Mouse (Mus musculus) left cerebral cortex, postnatal 14 days (tissue): ENCODE data around the gene Arid3a. TPM values are rescaled to one million over a fixed set of nuclear protein-coding genes. Genes with fewer than 3 reads are reported as not detected.
"Not testable (repeated sequence)": the region's sequence is repeated elsewhere in the genome, so short reads cannot be mapped to it uniquely, and the experiment has no call there.

Experiments
- DNase-seq, 2 experiments: peaks; one replicate each; pipeline ENCODE4 v3.0.0; 2021 to 2022; ENCODE audit warnings: low spot score in 2 of 2, mixed read lengths in 1 of 2
- intact Hi-C: fragments of 180-260 bp; cut with DNase I; formaldehyde crosslinking; loops from one replicate; pipeline ENCODE4 v1.15.1; 2025
- total RNA-seq, 2 experiments: library from RNA; stranded (reverse); gene quantifications; 2 replicates each; pipeline ENCODE4 v1.2.3; 2021

Gene Arid3a
- total RNA-seq, 2 experiments from 2014 or later, result 5.4 to 7.0 TPM

GRCm38 (mm10) chr10:79937775-79938526 lies 11.1 kb downstream of the Arid3a start:
- no peak for DNase-seq
- intact Hi-C loops, result no loop called here

GRCm38 (mm10) chr10:79940749-79941148 lies 13.9 kb downstream of the Arid3a start:
- peak in 1 of 2 experiments; percentile 48 for DNase-seq
- intact Hi-C loops, result no loop called here

DNA sequence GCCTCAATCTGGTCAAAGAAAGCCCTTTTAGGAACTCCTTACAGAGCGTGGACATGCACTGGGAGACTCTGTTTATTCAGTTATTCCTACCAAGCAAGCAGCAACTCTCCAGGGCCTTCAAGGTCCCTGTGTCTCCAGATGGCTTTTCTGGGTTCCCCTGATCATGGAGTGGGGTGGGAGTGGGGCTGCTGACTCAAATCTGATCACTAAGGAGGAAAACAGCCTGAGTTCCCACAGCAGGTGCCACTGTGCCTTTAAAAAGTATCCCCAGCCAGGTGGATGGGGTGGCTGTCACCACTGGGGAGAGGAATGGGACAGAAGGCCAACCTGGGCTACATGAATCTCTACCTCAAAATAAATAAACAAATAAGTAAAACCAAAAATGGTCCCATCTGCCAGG lies 16.1 kb downstream of the Arid3a start:
- intact Hi-C loops, result no loop called here
- no peak for DNase-seq

GRCm38 (mm10) chr10:79943471-79943901 lies 16.6 kb downstream of the Arid3a start:
- intact Hi-C loops, result no loop called here
- DNase-seq, result no peak

GRCm38 (mm10) chr10:79945507-79946234 lies 18.8 kb downstream of the Arid3a start:
- DNase-seq, result no peak
- intact Hi-C loops, result no loop called here

DNA sequence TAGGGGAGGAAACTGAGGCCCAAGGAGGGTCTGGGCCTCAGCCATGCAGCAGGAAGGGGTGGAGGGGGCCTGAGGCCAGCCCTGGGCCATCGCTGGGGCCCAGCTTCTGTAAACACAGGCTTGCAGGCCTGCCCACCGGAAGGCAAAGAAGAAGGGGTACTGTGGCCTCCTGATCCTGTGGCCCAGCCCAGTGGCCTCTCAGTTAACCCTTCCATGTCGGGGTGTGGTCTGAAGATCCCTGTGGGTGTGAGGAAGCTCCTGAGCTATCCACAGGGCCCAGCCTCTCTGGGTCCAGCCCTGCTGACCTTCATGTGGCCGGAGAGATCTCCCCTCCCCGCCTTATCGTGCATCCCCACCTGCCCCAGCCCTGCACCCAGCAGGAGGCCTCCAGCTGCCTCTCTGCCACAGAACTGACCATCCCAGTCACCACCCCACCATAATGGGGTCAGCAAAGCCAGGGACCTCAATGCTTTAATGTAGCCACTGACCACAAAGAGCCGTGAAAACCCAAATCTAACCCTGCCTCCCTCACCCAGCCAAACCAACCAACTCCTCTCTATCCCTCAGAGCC lies 20.0 kb downstream of the Arid3a start:
- intact Hi-C loops, result no loop called here
- DNase-seq, result no peak

DNA sequence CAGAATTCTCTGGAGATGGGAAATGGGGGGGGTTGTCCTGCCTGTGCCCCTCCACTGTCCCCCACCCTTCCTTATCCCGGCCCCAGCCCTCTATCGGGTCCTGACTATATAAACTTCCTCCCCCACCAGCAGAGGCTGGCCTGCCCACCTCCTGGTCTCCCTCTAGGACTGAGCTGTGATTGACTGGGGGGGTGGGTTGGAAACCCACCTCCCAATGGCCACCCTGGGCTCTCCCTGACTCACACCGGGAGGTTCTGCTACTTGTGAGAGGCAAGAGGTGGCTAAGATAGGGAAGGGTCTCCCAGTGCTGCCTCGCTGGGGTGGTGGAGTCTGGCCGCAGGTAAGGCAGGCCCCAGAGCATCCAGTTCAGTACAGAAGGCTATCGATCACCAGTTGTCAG lies 20.7 kb downstream of the Arid3a start:
- intact Hi-C loops, result no loop called here
- DNase-seq, result no peak

- no peak for DNase-seq
- intact Hi-C loops, result no loop called here
Observed at GRCm38 (mm10) chr10:79949873-79950272, 23.0 kb downstream of the Arid3a start.

DNA sequence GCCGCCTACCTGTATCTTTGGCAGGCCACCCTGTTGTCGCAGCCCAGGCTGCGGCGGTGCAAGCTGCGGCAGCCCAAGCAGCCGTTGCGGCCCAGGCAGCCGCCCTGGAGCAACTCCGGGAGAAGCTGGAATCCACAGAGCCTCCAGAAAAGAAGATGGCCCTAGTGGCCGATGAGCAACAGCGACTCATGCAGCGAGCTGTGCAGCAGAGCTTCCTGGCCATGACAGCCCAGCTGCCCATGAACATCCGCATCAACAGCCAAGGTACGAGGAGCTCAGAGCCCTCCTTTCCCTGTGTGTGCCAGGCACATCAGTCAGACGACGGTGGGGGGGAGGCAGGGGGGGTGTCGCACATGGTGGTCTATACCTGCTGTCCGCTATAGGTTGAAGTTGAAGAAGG lies 23.8 kb downstream of the Arid3a start:
- intact Hi-C loops, result no loop called here
- DNase-seq, result no peak

DNA sequence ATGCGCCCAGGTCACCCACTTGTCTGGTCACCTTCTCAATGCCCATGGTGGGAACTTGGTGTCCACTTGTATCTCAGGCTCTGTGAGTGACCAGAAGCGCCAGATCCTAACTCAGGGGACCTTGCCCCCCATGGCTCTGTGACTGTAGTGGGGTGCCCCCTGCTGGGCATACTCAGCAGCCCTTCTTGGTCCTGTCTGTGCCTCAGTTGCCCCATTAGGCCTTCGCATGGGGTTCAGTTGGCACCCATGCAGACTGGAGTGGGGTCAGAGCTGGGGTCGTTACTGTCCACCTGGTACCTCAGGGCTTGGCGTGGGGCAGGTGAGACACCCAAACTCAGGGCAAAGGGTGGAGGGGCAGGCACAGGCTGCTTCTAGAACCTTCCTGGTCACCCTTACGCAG lies 27.1 kb downstream of the Arid3a start:
- intact Hi-C loops, result loop anchor here (2.0 kb wide), 1 partner anchor 29 kb away; no protein-coding TSS in a partner anchor
- no peak for DNase-seq

GRCm38 (mm10) chr10:79955691-79956090 lies 28.8 kb downstream of the Arid3a start:
- DNase-seq, result no peak
- intact Hi-C loops, result loop anchor here (2.0 kb wide), 1 partner anchor 31 kb away; no protein-coding TSS in a partner anchor

- no peak for DNase-seq
- intact Hi-C loops, result no loop called here
Observed at GRCm38 (mm10) chr10:79956643-79957154, 29.9 kb downstream of the Arid3a start.

DNA sequence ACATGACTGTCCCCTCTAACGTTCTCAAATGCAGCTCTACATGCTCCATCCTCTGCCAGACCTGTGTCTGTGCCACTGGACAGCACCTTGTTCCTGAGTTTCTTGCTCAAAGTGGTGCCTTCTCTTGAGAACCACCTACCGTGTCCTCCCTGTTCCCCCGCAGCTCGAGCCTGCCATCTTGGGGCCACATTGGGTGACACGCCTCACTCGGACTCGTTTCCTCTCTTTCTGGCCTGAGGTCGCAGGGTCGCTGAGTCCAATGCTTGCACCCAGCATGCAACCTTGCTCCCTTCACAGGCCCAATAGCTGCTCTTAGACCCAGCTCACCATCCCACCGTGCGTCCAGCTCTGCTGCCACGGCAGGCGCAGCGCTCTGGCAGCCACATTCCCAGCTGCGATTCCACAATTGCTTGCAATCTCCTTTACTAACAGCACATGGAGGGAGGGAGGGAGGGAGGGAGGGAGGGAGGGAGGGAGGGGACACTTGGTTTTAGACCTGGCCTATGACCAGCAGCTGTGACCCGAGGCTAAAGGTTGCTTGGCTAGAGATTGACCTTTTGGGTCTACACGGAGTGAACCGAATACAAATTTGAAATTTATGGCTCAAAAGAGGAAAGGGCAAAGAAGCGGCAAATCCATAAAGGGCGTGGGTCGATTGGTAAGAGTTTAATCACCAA lies 31.4 kb downstream of the Arid3a start:
- intact Hi-C loops, result loop anchor here (1.0 to 2.0 kb wide), 3 partner anchors 33 to 123 kb away; no protein-coding TSS in a partner anchor
- peak; percentile 66 to 72 for DNase-seq

GRCm38 (mm10) chr10:79959412-79959811 lies 32.6 kb downstream of the Arid3a start:
- intact Hi-C loops, result loop anchor here (2.0 kb wide), 2 partner anchors 77 to 125 kb away; no protein-coding TSS in a partner anchor

DNA sequence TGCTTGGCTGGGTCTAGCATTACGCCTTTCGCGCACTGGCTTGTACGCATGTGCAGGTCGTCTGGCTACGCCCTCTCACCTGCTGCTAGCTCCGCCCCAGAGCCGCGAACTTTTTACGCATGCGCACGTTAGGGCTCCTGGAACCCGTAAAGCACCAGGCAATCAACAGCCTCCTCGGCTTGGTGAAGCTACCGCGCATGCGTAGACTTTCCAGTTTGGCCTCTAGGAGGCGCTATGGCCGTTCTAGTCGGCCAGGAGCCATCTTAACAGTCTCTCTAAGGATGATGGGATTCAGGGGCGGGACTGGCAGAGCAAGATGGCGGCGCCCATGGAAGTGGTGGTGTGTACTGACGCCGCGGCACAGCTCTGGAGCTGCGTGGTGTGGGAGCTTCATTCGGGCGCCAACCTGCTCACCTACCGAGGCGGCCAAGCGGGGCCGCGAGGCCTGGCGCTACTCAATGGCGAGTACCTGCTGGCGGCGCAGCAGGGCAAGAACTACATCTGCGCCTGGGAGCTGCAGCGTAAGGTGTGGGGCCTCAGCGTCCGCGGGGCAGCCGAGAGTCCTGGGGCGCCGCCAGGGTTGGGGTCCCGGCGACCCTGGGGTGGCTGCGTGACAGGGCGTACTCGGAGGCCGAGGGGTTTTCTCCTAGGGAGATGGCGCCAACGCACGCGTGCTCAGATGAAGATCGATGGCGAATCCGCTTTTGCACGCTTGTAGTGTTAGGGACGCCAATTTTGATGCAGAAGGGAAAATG lies 33.2 kb downstream of the Arid3a start, which contains the start of gene Wdr18:
Wdr18 (plus strand) TSS at position 306 of the 755 bp plus-strand sequence.
- DNase-seq, result peak; percentile 99 to 100
- intact Hi-C loops, result loop anchor here (2.0 kb wide), 2 partner anchors 77 to 125 kb away; no protein-coding TSS in a partner anchor

More at GRCm38 (mm10) chr10:79959412-79959811, 32.6 kb downstream of the Arid3a start:
- DNase-seq, result not testable (repeated sequence)

GRCm38 (mm10) chr10:79960671-79961294 lies 33.9 kb downstream of the Arid3a start:
- no peak for DNase-seq
- intact Hi-C loops, result no loop called here

GRCm38 (mm10) chr10:79964727-79965126 lies 37.9 kb downstream of the Arid3a start:
- intact Hi-C loops, result no loop called here

DNA sequence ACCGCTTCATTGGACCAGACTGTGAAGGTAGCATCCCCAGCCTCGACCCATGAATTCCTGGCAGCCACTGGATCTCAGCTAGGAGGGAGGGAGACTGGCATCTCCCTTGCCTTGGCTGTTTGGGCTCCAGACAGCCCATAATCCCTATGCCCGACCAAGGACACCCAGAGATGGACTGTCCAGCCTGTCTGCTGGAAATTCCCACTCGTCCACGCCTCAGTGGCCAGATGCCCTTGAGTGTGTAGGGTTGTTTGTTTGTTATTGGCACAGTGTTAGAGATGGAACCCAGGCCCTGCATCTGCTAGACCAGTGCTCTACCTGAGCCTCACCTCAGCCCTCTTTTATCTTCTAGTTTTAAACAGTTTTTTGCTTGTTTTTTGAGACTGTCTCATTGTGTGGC lies 38.5 kb downstream of the Arid3a start:
- no peak for DNase-seq
- intact Hi-C loops, result no loop called here

More at GRCm38 (mm10) chr10:79964727-79965126, 37.9 kb downstream of the Arid3a start:
- no peak for DNase-seq
